Mouse (Mus musculus): ENCODE measurements at regions not wholly inside any gene's neighbourhood (a gene's known extent, or its start where the extent isn't known, plus 50 kb on each side); places are given as distances from the start of the nearest gene placed in this dataset.

DNA sequence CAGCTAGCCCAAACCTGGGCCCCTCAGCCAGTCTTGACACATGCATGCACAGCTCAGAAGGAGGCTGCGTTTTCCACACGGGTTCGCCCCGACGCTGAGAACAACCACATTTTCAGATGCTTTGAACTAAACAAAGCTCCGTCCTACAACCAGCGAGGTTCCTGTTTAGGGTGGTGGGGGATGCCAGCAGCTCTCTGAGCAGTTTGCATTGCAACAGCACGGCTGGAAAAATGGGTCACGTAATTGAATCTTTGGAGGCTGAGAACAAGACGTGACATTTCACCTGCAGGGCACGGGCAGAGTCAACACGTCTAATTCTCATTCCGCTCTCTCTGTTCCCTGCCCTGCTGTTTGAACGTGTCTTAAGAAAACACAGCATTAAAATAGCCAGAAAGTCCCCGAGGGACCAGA is 119.2 kb downstream of the Syk start:
- H3K4me2 ChIP-seq (ENCODE audit: low read depth, low read length), result no peak overlapping the region
- no peak for ATAC-seq (ENCODE audit: low read depth)
- WGBS, result 24% methylated on average over 15 of the region's 15 CpGs

DNA sequence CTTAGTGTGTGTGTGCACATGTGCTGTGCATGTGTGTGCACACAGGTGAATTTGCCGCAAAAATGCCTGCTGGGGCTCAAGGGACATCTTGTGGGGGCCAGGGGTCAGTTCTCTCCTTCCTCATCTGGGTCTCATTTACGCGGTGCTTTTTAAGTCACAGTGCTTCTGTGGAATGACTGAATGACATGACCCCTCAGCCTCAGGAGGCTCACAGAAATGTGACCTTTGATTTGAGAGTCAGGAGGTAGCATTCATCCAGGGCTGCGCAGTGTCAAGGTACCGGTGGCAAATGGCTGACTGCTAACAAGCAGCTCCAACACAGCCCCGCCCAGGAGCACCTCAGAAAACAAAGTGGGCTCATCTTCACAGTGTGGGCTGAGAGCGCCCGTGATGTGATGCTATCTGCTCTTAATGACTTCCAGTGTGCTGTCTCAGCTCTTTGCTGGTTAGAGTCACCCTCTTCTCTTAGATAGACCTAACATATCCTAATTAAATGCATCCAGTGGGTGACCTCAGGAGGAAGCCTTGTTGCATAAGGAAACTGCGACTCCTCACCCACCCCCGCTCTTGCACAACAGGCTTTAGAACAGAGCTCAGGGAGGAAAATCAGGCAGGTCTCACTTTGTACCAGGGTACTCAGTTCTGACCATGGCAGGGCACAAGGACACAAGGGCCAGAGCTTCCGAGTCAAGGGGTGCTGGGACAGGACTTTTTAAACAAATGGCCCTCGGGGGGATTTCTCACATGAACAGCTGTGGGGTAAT is 120.6 kb downstream of the Syk start:
- Histone ChIP-seq H3K36me3 (ENCODE audit: control insufficient read depth, insufficient read depth, low read length) (no peaks in the 10 kb centered on the region), H3K4me3 (ENCODE audit: low read length) (no peak overlapping the region), H3K9me3 (ENCODE audit: control insufficient read depth, low read length) (no peaks in the 10 kb centered on the region), H3K27ac (ENCODE audit: low read length) (no peak overlapping the region), H3K4me1 (replicated peaks; ENCODE audit: control insufficient read depth, insufficient read depth, low read length) (no peaks in the 10 kb centered on the region), H3K9ac (ENCODE audit: low read length) (no peak overlapping the region), H3K27me3 (ENCODE audit: control insufficient read depth, insufficient read depth, low read depth, low read length) (no peaks in the 10 kb centered on the region), H3K4me2 (ENCODE audit: low read depth, low read length) (no peak overlapping the region)
- ATAC-seq (ENCODE audit: low read depth), result 0 out of 2 replicates have a peak, but pooled peaks have one; percentile 26
- WGBS, result 60% methylated on average over 12 of the region's 12 CpGs

More for the DNA sequence above, 119.2 kb downstream of the Syk start:
- H3K4me3 ChIP-seq (ENCODE audit: low read length), result no peak overlapping the region
- no peaks in the 10 kb centered on the region for H3K36me3 ChIP-seq (ENCODE audit: control insufficient read depth, insufficient read depth, low read length)
- no peaks in the 10 kb centered on the region for H3K4me1 ChIP-seq (replicated peaks; ENCODE audit: control insufficient read depth, insufficient read depth, low read length)
- H3K27me3 ChIP-seq (ENCODE audit: control insufficient read depth, insufficient read depth, low read depth, low read length), result no peaks in the 10 kb centered on the region
- no peak overlapping the region for H3K27ac ChIP-seq (ENCODE audit: low read length)
- H3K9ac ChIP-seq (ENCODE audit: low read length), result no peak overlapping the region
- H3K9me3 ChIP-seq (ENCODE audit: control insufficient read depth, low read length), result no peaks in the 10 kb centered on the region

DNA sequence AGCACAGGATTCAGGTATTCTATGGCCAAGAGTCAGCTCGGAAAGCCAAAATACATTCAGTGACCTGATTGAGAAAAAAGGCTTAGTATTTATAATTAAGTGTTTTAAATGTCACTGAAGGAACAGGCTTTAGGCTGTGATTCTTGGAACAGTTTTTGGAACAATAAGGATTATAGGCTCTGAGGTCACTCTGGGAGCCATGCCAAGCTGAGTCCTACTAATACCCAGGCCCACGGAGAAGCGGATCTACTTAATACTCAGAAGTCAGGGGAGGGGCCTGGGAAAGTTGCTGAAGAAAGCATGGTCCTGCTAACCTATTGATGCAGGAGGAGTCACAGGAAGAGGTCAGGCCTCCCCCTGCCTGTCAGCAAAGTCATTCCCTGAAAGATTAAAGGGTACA is 121.7 kb downstream of the Syk start:
- H3K27ac ChIP-seq (ENCODE audit: low read length), result no peak overlapping the region
- peak; percentile 59 for ATAC-seq (ENCODE audit: low read depth)
- no peak overlapping the region for H3K4me2 ChIP-seq (ENCODE audit: low read depth, low read length)
- no peaks in the 10 kb centered on the region for H3K4me1 ChIP-seq (replicated peaks; ENCODE audit: control insufficient read depth, insufficient read depth, low read length)
- no peaks in the 10 kb centered on the region for H3K36me3 ChIP-seq (ENCODE audit: control insufficient read depth, insufficient read depth, low read length)
- H3K9ac ChIP-seq (ENCODE audit: low read length), result no peak overlapping the region
- H3K9me3 ChIP-seq (ENCODE audit: control insufficient read depth, low read length), result no peaks in the 10 kb centered on the region
- no peaks in the 10 kb centered on the region for H3K27me3 ChIP-seq (ENCODE audit: control insufficient read depth, insufficient read depth, low read depth, low read length)
- H3K4me3 ChIP-seq (ENCODE audit: low read length), result no peak overlapping the region
- 35% methylated on average over 3 of the region's 3 CpGs for WGBS

DNA sequence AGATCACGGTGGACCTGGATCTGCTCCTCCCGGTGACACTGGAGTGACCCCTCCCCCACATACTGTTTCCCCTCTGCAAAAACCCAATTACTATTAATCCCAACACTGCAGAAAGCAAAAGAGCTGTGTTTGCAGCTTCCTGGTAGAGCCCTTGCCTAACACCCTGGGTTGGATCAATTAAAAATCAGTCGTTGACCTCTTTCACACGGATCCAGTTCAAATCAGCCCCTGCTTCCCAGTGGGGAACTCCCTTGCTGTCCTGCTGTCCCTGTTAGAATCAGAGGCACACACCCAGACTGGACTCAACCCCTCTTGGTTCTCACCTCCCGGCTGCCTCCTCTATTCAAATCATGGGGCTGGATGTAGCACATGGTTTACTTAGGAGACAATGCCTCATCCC is 126.6 kb downstream of the Syk start:
- H3K4me3 ChIP-seq (ENCODE audit: low read length), result no peak overlapping the region
- H3K9me3 ChIP-seq (ENCODE audit: control insufficient read depth, low read length), result no peaks in the 10 kb centered on the region
- no peak overlapping the region for H3K4me2 ChIP-seq (ENCODE audit: low read depth, low read length)
- no peak overlapping the region for H3K27ac ChIP-seq (ENCODE audit: low read length)
- no peaks in the 10 kb centered on the region for H3K27me3 ChIP-seq (ENCODE audit: control insufficient read depth, insufficient read depth, low read depth, low read length)
- WGBS, result 53% methylated on average over 5 of the region's 5 CpGs
- ATAC-seq (ENCODE audit: low read depth), result no peak
- H3K4me1 ChIP-seq (replicated peaks; ENCODE audit: control insufficient read depth, insufficient read depth, low read length), result no peaks in the 10 kb centered on the region
- H3K9ac ChIP-seq (ENCODE audit: low read length), result no peak overlapping the region
- H3K36me3 ChIP-seq (ENCODE audit: control insufficient read depth, insufficient read depth, low read length), result no peaks in the 10 kb centered on the region

DNA sequence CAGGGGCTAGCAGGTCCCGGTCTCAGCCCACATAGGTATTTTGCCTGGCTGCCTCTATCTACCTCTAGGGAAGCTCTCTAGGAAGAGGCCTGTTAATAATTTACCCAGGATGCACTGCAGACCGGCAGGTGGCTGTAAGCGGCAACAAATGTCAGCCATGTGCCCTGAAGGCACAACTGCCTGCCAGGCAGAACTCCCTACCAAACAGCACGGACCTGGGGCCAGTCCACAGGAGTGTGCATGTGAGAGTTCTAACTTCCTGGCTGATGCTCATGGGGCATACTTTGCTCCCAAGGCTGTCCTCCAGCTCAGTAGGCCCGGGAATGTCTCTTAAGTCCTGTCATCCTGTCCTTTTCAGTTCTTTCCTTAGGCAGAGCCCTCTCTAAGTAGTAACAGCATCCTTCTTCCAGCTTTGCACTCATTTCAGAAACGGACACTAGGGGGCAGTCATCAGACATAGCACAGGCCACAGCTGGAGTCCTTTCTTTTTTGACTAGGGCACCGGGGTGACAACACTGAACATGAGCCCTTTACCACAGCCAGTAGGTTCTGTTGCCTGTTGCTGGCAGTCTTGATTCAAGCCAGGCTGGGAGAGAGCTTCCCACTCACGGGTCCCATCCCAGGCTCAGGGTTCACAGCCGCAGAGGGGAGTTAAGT is 128.9 kb downstream of the Syk start:
- H3K27me3 ChIP-seq (ENCODE audit: control insufficient read depth, insufficient read depth, low read depth, low read length), result no peaks in the 10 kb centered on the region
- H3K4me1 ChIP-seq (replicated peaks; ENCODE audit: control insufficient read depth, insufficient read depth, low read length), result no peaks in the 10 kb centered on the region
- no peaks in the 10 kb centered on the region for H3K9me3 ChIP-seq (ENCODE audit: control insufficient read depth, low read length)
- H3K4me2 ChIP-seq (ENCODE audit: low read depth, low read length), result no peak overlapping the region
- H3K36me3 ChIP-seq (ENCODE audit: control insufficient read depth, insufficient read depth, low read length), result no peaks in the 10 kb centered on the region
- no peak overlapping the region for H3K4me3 ChIP-seq (ENCODE audit: low read length)
- peak; percentile 81 for ATAC-seq (ENCODE audit: low read depth)
- no peak overlapping the region for H3K9ac ChIP-seq (ENCODE audit: low read length)
- H3K27ac ChIP-seq (ENCODE audit: low read length), result no peak overlapping the region
- WGBS, result 28% methylated on average over 9 of the region's 9 CpGs

DNA sequence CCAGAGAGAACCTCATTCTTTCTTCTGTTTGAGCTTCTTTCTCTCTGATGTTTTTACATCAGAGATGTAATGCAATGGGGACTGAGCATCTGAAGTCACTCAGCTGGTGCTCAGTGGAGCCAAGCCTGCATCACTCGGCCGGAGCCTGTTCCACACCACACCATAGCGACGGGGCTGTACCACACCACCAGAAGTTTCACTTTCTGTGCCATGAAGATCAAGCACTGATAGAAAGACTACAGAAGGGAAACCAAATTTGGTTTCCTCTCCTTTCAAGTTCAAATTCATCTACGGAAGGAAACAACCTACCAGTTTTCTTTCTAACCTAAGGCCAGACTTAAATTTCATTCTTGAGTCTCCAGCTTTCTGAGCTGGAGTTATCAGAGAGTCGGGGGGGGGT is 138.5 kb downstream of the Syk start:
- Histone ChIP-seq H3K9me3 (ENCODE audit: control insufficient read depth, low read length) (no peaks in the 10 kb centered on the region), H3K4me2 (ENCODE audit: low read depth, low read length) (no peak overlapping the region), H3K9ac (ENCODE audit: low read length) (no peak overlapping the region), H3K27me3 (ENCODE audit: control insufficient read depth, insufficient read depth, low read depth, low read length) (no peaks in the 10 kb centered on the region), H3K36me3 (ENCODE audit: control insufficient read depth, insufficient read depth, low read length) (no peaks in the 10 kb centered on the region), H3K4me3 (ENCODE audit: low read length) (no peak overlapping the region), H3K4me1 (replicated peaks; ENCODE audit: control insufficient read depth, insufficient read depth, low read length) (no peaks in the 10 kb centered on the region), H3K27ac (ENCODE audit: low read length) (no peak overlapping the region)
- ATAC-seq (ENCODE audit: low read depth), result no peak
- 88% methylated on average over 6 of the region's 6 CpGs for WGBS

DNA sequence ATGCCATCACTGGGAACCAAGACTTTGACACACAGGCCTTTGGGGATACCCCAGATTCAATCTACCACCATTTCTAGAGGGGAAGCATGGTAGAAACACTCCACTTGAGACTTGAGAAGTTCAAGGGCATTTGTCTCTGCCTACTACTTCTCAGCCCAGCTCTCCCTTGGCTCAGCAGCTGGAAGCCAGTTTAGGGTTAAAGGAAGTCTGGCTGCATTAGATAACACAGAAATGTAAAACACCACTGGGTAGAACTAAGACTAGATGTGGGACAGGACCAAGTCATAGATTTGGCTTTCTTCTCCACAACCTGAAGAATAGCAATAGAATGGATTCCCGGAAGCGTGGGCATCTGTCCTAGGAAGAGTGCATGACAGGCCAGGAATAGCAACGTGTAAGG is 139.7 kb downstream of the Syk start:
- no peaks in the 10 kb centered on the region for H3K4me1 ChIP-seq (replicated peaks; ENCODE audit: control insufficient read depth, insufficient read depth, low read length)
- H3K36me3 ChIP-seq (ENCODE audit: control insufficient read depth, insufficient read depth, low read length), result no peaks in the 10 kb centered on the region
- ATAC-seq (ENCODE audit: low read depth), result no peak
- WGBS, result 70% methylated on average over 3 of the region's 3 CpGs
- H3K4me2 ChIP-seq (ENCODE audit: low read depth, low read length), result no peak overlapping the region
- no peaks in the 10 kb centered on the region for H3K9me3 ChIP-seq (ENCODE audit: control insufficient read depth, low read length)
- no peaks in the 10 kb centered on the region for H3K27me3 ChIP-seq (ENCODE audit: control insufficient read depth, insufficient read depth, low read depth, low read length)
- H3K9ac ChIP-seq (ENCODE audit: low read length), result no peak overlapping the region
- H3K27ac ChIP-seq (ENCODE audit: low read length), result no peak overlapping the region
- H3K4me3 ChIP-seq (ENCODE audit: low read length), result no peak overlapping the region

DNA sequence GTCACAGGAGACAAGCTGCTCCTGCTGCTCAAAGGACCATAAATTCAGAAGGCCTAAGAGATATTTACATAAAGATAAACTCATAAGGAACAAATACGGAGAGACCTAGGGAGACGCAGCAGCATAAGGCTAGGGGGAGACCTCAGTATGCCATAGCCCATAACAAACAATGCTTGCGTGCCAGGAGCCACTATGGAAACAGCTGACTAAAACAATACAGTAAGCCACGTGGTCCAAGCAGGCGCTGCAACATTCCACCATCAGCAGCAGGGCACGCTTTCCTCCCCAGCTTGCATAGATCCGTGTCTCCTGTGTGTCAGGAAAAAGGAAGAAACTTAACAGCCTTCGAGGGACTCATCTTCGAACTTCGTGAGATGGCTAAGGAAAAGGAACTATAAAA is 143.1 kb downstream of the Syk start:
- 34% methylated on average over 10 of the region's 10 CpGs for WGBS
- Histone ChIP-seq H3K27ac (ENCODE audit: low read length) (no peak overlapping the region), H3K4me2 (ENCODE audit: low read depth, low read length) (no peak overlapping the region), H3K27me3 (ENCODE audit: control insufficient read depth, insufficient read depth, low read depth, low read length) (no peaks in the 10 kb centered on the region), H3K4me3 (ENCODE audit: low read length) (no peak overlapping the region), H3K9me3 (ENCODE audit: control insufficient read depth, low read length) (no peaks in the 10 kb centered on the region), H3K9ac (ENCODE audit: low read length) (no peak overlapping the region), H3K4me1 (replicated peaks; ENCODE audit: control insufficient read depth, insufficient read depth, low read length) (no peaks in the 10 kb centered on the region), H3K36me3 (ENCODE audit: control insufficient read depth, insufficient read depth, low read length) (no peaks in the 10 kb centered on the region)
- ATAC-seq (ENCODE audit: low read depth), result peak; percentile 80

DNA sequence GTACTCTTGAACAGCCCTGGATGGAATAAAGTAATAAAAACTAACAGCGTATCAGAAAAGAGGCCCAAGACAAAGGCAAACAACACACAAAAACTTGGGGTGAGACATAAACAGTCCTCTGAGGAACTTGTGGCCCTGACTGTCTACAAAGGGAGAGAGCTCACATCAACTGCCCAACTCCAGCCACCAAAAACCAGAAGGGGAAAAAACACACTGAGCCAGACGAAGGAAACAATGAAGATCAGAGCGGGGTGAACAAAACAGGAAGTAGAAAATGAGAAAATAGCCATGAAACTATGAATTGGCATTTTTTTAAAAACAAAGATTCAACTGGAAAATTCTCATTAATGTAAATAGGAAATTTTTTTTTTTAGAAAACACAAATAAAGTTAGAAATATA is 143.6 kb downstream of the Syk start:
- H3K4me3 ChIP-seq (ENCODE audit: low read length), result no peak overlapping the region
- H3K27ac ChIP-seq (ENCODE audit: low read length), result no peak overlapping the region
- H3K4me2 ChIP-seq (ENCODE audit: low read depth, low read length), result no peak overlapping the region
- whole genome bisulfite sequencing, result 59% methylated on average over 3 of the region's 3 CpGs
- no peaks in the 10 kb centered on the region for H3K27me3 ChIP-seq (ENCODE audit: control insufficient read depth, insufficient read depth, low read depth, low read length)
- no peak for ATAC-seq (ENCODE audit: low read depth)
- no peak overlapping the region for H3K9ac ChIP-seq (ENCODE audit: low read length)
- no peaks in the 10 kb centered on the region for H3K9me3 ChIP-seq (ENCODE audit: control insufficient read depth, low read length)
- H3K36me3 ChIP-seq (ENCODE audit: control insufficient read depth, insufficient read depth, low read length), result no peaks in the 10 kb centered on the region
- no peaks in the 10 kb centered on the region for H3K4me1 ChIP-seq (replicated peaks; ENCODE audit: control insufficient read depth, insufficient read depth, low read length)

Measured in lung, embryonic 16.5 days (tissue).